Mouse (Mus musculus) heart, embryonic 13.5 days (tissue): ENCODE results near the gene Dmbx1. TPM values are rescaled to one million over a fixed set of nuclear protein-coding genes. Genes with fewer than 3 reads are reported as not detected.

Experiments
- ATAC-seq: fragments of 200-750 bp; cut with Nextera tagmentation; 2 replicates; pipeline ENCODE4 v1.8.0; 2017; ENCODE audit warnings: moderate TSS enrichment; ENCODE audit not compliant: insufficient number of reproducible peaks, low FRiP score, low TSS enrichment; ENCODE audit errors: extremely low read depth
- H3K27ac ChIP-seq: fragments of 300-500 bp; sonication (generic); replicated peaks from 2 replicates; pipeline ENCODE4 v1.5.1; 2015; ENCODE audit warnings: moderate library complexity, mild to moderate bottlenecking, inconsistent platforms
- H3K27me3 ChIP-seq: fragments of 300-500 bp; sonication (generic); replicated peaks from 2 replicates; pipeline ENCODE4 v1.6.1; 2015; ENCODE audit warnings: mild to moderate bottlenecking, inconsistent platforms
- H3K36me3 ChIP-seq: fragments of 300-500 bp; sonication (generic); 2 replicates; pipeline ENCODE4 v1.6.1; 2015; ENCODE audit warnings: mild to moderate bottlenecking, inconsistent platforms
- H3K4me1 ChIP-seq: fragments of 300-500 bp; sonication (generic); 2 replicates; pipeline ENCODE4 v1.6.1; 2015; ENCODE audit warnings: inconsistent platforms
- H3K4me2 ChIP-seq: fragments of 300-500 bp; sonication (generic); 2 replicates; pipeline ENCODE4 v1.6.1; 2015; ENCODE audit warnings: inconsistent platforms, mild to moderate bottlenecking, moderate library complexity
- H3K4me3 ChIP-seq: fragments of 300-500 bp; sonication (generic); 2 replicates; pipeline ENCODE4 v1.5.1; 2015; ENCODE audit warnings: moderate library complexity, mild to moderate bottlenecking, inconsistent platforms
- H3K9ac ChIP-seq: fragments of 300-500 bp; sonication (generic); 2 replicates; pipeline ENCODE4 v1.6.1; 2015; ENCODE audit warnings: inconsistent platforms, mild to moderate bottlenecking, moderate library complexity
- H3K9me3 ChIP-seq: fragments of 300-500 bp; sonication (generic); 2 replicates; pipeline ENCODE4 v1.6.1; 2016; ENCODE audit warnings: inconsistent platforms
- WGBS: fragments of 180-500 bp; shearing (Covaris S2); methylation state at CpG from one replicate; pipeline ENCODE4 v1.1.7; 2015; ENCODE audit warnings: mixed read lengths; 5-methylcytosine and 5-hydroxymethylcytosine counted together
- polyA plus RNA-seq: library from polyadenylated mRNA; unstranded; fragments of >200 nt; fragmentation: Nextera tagmentation; extraction: Ambion mirVana; gene quantifications from 2 replicates; pipeline ENCODE4 v1.2.1, GENCODE M21; 2015

Dmbx1 gene
- polyA plus RNA-seq, 1 experiment from 2014 or later = not detected

DNA sequence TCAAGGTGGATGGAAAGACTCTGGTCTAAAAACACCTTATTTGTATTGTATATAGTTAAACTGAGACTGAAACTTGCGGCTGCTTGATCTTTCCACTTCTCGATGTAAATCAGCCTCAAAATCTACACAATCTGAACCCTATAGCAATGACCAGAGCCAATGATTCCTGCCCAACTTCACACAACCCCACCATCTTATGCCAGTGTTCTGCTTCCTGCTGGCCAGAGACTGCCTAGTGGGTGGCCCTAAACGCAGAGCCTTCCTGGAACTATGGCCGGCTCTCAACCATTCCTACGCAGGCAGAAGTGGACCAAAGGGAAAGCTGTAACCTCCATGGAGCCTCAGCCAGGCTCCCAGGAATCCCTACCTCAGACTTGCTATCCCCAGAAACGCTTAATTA is 24.0 kb upstream of the Dmbx1 start:
- WGBS = 17% methylated on average over 6 of the region's 6 CpGs
- Histone ChIP-seq H3K27me3 (peaks cover 99% of the 10 kb centered on the region), H3K4me2 (peak overlapping the region; percentile 92)

DNA sequence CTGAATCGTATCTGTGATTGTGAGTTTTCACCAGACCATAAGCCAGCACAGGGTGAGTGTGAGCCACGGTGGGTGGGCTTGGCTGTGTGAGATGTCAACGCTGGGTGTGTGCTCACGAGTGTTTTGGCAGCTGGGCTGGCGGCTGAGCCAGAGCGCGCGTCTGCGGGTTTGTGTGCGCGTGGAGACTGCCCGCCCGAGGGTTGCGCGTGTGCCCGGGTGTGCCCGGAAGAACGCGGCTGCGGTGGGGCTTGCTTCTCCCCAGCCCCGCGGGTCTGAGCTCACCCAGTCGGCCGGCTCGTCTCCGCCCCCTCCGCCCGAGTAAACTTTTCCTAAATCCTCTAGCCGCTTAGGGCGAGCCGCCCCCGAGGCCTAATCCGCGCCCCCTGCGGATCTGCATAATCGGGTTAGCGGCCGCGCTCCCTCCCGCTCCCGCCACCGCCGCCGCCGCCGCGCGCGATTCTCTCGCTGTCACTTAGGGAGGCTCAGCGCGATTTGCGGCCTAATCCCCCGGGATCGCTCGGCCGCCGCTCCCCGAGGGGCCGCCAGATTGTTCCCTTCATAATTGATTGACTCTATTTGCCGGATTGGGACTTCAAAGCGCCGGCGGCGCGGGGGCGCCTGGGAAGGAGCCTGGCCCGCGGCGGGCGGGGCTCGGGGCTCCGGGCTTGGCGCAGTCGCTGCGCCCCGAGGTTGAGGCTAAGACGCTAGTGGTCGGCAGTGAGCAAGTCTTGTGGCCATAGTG is 23.1 kb upstream of the Dmbx1 start:
- H3K27ac ChIP-seq = no peak overlapping the region
- WGBS = under 1% methylated on average over 79 of the region's 79 CpGs
- peak overlapping the region; percentile 65 for H3K4me3 ChIP-seq
- H3K27me3 ChIP-seq = peaks cover 99% of the 10 kb centered on the region
- no peaks in the 10 kb centered on the region for H3K9me3 ChIP-seq
- peaks cover 11% of the 10 kb centered on the region for H3K4me1 ChIP-seq
- H3K9ac ChIP-seq = peak overlapping the region; percentile 83
- H3K36me3 ChIP-seq = no peaks in the 10 kb centered on the region
- peak overlapping the region; percentile 92 for H3K4me2 ChIP-seq
- no peak for ATAC-seq

More for the DNA sequence above, 24.0 kb upstream of the Dmbx1 start:
- no peaks in the 10 kb centered on the region for H3K36me3 ChIP-seq
- H3K9me3 ChIP-seq = no peaks in the 10 kb centered on the region
- H3K27ac ChIP-seq = no peak overlapping the region
- H3K4me3 ChIP-seq = peak overlapping the region; percentile 65
- ATAC-seq = no peak
- peaks cover 11% of the 10 kb centered on the region for H3K4me1 ChIP-seq
- no peak overlapping the region for H3K9ac ChIP-seq

DNA sequence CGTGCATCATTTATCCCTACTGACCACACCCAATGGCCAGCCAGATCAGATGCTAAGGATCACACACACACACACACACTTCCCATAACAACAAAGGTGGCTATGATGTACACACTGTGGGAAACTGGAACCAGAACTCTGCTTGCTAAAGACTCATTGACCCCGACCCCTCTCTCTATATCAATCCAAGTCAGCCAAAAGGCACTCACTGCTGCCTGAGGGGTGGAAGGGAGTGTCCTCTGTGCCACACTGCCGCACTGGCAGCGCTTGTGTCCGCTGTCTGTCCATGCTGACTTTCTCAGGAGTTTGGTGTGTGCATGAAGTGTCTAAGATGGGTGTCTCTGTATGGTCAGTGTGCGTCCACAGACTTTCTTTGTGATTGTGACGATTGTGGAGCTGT is 22.3 kb upstream of the Dmbx1 start:
- H3K36me3 ChIP-seq = no peaks in the 10 kb centered on the region
- H3K4me3 ChIP-seq = peak overlapping the region; percentile 65; the same call in 1 of the 2 replicates
- peaks cover 11% of the 10 kb centered on the region for H3K4me1 ChIP-seq
- 12% methylated on average over 7 of the region's 7 CpGs for WGBS
- peak overlapping the region; percentile 92 for H3K4me2 ChIP-seq
- peaks cover 99% of the 10 kb centered on the region for H3K27me3 ChIP-seq
- H3K9me3 ChIP-seq = no peaks in the 10 kb centered on the region
- no peak overlapping the region for H3K9ac ChIP-seq
- no peak for ATAC-seq
- no peak overlapping the region for H3K27ac ChIP-seq

DNA sequence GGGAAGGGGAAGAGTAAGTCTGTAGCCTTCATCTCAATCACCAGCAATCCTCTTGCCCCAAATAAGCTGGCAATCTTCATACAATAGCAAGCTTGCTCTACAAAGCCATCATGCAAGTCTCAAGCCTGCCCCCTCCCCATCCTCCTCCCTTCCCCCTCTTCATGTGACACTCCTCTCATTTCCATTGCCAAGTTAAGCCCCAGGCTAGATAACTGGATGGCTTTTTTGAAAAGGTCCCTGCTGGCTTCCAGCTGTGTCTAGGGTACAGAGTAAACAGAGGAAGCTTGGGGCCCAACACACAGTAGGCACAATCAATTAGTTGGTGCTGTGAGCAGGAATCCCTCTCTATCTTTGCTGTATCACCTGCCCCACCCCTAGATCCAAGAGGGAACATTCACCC is 19.8 kb upstream of the Dmbx1 start:
- ATAC-seq = no peak
- H3K4me2 ChIP-seq = no peak overlapping the region
- no peak overlapping the region for H3K9ac ChIP-seq
- H3K27ac ChIP-seq = no peak overlapping the region
- H3K4me3 ChIP-seq = no peak overlapping the region
- no peaks in the 10 kb centered on the region for H3K9me3 ChIP-seq
- H3K27me3 ChIP-seq = peaks cover 99% of the 10 kb centered on the region
- H3K4me1 ChIP-seq = peaks cover 6% of the 10 kb centered on the region
- no peaks in the 10 kb centered on the region for H3K36me3 ChIP-seq

DNA sequence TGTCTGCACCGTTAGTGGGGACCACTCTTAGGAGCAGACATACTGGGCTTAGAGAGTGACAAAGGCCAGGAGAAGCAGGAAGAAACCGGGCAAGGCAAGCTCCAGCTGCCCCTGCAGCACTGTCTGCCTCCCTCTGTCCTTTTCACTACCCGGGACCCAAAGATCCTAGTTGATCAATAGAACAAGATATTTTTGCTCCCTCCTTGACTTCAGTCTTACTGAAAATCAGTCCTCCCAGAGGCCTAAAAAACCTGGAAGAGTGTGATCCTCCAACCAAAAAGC is 15.7 kb upstream of the Dmbx1 start:
- H3K36me3 ChIP-seq = no peaks in the 10 kb centered on the region
- no peak overlapping the region for H3K27ac ChIP-seq
- no peaks in the 10 kb centered on the region for H3K9me3 ChIP-seq
- 9% methylated on average over 3 of the region's 3 CpGs for WGBS
- H3K4me2 ChIP-seq = no peak overlapping the region
- no peak overlapping the region for H3K9ac ChIP-seq
- H3K27me3 ChIP-seq = peaks cover 98% of the 10 kb centered on the region
- no peak overlapping the region for H3K4me3 ChIP-seq
- ATAC-seq = no peak
- no peaks in the 10 kb centered on the region for H3K4me1 ChIP-seq

DNA sequence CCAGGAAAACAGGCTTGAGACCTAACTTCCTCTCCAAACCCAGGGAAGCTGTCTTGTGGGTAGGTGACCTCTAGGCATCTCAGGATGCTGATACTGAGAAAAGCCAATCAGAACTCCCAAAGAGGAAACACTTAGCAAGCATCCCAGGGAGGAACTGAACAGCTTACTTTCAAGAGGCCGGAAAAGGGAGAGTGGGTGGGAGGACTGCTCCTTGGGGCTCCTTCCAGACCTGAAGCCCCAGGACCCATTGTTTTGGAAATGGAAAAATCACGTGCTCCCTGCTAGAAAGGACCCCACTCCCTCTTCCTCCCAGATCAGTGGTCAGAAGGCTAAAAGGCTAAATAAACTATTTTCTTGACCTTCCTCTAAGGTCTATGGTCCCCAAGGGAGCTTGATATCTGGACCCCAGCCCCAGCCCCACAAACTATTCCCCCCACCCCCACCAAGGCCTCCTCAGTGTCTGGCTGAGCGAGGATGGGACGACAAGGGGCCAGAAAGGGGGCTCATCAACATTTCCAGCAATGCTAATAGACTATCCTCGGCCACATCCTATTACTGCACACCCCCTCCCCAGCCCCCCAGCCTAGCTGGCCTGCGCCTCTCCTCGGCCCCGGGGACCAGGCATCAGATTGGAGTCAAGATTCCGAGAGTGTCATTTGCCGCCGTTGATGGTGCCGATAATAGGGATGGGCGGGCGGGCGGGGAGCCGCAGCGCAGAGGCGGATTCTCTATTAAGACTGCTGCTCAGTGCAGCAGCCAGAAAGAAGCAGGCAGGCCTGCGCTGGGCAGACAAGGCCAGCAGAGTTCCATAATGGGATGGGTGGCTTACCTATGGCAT is 15.1 kb upstream of the Dmbx1 start:
- H3K4me2 ChIP-seq = peak overlapping the region; percentile 17; the same call in 1 of the 2 replicates
- H3K9me3 ChIP-seq = no peaks in the 10 kb centered on the region
- H3K27ac ChIP-seq = no peak overlapping the region
- peaks cover 98% of the 10 kb centered on the region for H3K27me3 ChIP-seq
- 2% methylated on average over 19 of the region's 19 CpGs for WGBS
- no peak overlapping the region for H3K4me3 ChIP-seq
- H3K4me1 ChIP-seq = no peaks in the 10 kb centered on the region
- H3K36me3 ChIP-seq = no peaks in the 10 kb centered on the region
- no peak overlapping the region for H3K9ac ChIP-seq
- ATAC-seq = no peak

DNA sequence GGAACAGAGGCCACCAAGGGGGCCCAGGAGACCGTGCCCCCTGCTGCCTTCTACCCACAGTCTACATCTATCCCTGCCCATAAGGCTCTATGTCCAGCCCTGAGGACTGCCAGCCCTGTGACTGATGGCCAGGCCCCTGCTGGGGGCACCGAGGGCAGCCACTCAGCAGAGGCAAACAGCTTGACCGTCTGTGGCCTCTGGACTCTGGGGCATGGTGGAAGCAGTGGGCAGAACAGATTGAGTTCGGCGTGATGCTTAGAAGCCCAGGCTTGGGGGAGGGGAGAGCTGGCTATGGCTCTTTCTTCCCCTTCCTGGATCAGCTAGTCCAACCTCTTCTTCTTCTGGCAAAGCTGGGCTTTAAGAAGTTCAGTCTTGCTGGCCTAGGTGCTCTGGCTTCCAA is 13.8 kb upstream of the Dmbx1 start:
- H3K4me2 ChIP-seq = no peak overlapping the region
- WGBS = 45% methylated on average over 5 of the region's 5 CpGs
- no peak overlapping the region for H3K4me3 ChIP-seq
- no peaks in the 10 kb centered on the region for H3K4me1 ChIP-seq
- ATAC-seq = no peak
- H3K36me3 ChIP-seq = no peaks in the 10 kb centered on the region
- H3K9ac ChIP-seq = no peak overlapping the region
- no peaks in the 10 kb centered on the region for H3K9me3 ChIP-seq
- H3K27ac ChIP-seq = no peak overlapping the region
- H3K27me3 ChIP-seq = peaks cover 99% of the 10 kb centered on the region

DNA sequence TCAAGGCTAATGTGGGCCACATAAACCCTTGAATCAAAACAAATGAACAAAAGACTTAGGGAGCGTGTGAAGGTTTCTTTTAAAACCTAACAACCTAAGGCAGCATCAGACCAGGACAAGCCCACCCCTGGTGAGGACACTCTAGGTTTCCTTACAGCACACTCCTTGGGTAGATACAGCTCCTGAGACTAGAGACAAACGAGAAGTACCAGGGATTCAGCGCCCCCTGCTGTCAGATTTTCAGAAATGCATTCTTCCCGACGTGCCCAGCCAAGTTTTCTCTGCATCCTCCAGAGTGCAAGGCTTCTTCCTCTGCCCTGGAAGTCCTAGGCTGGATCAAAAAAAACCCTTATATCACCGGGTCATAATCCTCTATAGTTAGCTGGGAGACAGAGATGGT is 13.0 kb upstream of the Dmbx1 start:
- H3K9ac ChIP-seq = no peak overlapping the region
- ATAC-seq = no peak
- H3K4me3 ChIP-seq = no peak overlapping the region
- no peak overlapping the region for H3K4me2 ChIP-seq
- H3K27ac ChIP-seq = no peak overlapping the region
- no peaks in the 10 kb centered on the region for H3K9me3 ChIP-seq
- H3K27me3 ChIP-seq = peaks cover 99% of the 10 kb centered on the region
- 13% methylated on average over 6 of the region's 6 CpGs for WGBS
- no peaks in the 10 kb centered on the region for H3K36me3 ChIP-seq
- no peaks in the 10 kb centered on the region for H3K4me1 ChIP-seq

DNA sequence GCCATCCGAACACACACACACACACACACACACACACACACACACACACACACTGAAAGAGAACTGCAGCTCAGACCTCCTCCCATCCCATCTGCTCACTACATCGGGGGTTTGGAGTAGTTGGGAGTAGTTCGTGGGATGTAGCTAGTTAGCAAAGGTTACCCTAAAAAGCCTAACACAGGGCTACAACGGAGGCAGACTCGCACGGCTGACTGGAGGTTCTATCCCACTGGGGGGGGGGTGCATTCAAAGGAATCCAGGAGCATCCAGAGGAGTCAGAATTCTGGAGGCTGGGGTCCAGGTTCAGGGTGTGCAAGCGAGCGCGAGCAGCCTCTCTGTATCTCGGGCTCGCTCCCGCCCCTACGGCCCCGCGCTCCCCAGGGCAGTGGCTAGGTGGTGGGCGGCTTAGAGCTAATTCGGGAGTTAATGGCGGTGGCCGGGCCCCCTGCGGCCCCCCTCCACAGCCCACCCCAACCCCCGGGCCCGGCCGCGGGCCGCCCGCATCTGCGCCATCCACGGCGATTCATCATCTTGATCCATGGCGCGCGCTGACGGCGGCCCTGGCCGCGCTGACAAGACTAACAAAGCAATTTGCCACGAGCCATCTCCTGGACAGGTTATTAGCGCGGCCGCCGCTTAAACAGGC is 4.1 kb upstream of the Dmbx1 start:
- peak; percentile 44; the same call in 1 of the 2 replicates for ATAC-seq
- Histone ChIP-seq H3K4me3 (peak overlapping the region; percentile 25), H3K4me2 (peak overlapping the region; percentile 37), H3K4me1 (peaks cover 16% of the 10 kb centered on the region), H3K9me3 (no peaks in the 10 kb centered on the region), H3K9ac (no peak overlapping the region; the same call in 1 of the 2 replicates), H3K27me3 (peaks cover 100% of the 10 kb centered on the region), H3K36me3 (no peaks in the 10 kb centered on the region), H3K27ac (no peak overlapping the region)
- WGBS = 1% methylated on average over 40 of the region's 41 CpGs

DNA sequence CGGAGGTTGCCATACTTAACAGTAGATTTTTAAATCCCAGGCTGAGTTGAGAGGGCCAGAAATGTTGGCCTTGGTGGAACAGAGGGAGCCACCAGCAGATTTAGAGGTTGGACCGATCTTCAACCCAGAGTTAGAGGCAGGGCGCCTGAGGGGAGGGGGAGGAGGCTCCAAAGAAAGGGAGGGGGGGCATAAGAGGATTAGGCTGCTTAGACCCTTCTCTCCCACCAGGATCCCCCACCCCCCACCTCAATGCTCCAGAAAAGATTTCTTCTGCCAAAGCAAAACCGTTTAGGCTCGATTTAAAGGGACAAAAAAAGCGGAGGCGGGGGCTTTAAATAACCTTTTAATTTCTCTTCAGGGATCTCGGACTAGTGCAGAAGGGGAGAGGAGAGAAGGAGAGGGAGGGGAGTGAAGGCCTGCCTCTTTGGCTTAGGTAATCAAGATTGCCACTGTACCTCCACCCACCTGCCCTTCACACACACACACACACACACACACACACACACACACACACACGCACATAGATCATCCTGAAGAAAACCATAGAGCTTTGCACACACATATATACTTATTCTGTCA is 1.6 kb upstream of the Dmbx1 start:
- no peak overlapping the region for H3K4me2 ChIP-seq
- peaks cover 100% of the 10 kb centered on the region for H3K27me3 ChIP-seq
- H3K4me1 ChIP-seq = peaks cover 26% of the 10 kb centered on the region
- H3K4me3 ChIP-seq = no peak overlapping the region
- WGBS = 8% methylated on average over 9 of the region's 9 CpGs
- no peak for ATAC-seq
- H3K9ac ChIP-seq = no peak overlapping the region
- no peaks in the 10 kb centered on the region for H3K36me3 ChIP-seq
- H3K27ac ChIP-seq = no peak overlapping the region
- H3K9me3 ChIP-seq = no peaks in the 10 kb centered on the region

DNA sequence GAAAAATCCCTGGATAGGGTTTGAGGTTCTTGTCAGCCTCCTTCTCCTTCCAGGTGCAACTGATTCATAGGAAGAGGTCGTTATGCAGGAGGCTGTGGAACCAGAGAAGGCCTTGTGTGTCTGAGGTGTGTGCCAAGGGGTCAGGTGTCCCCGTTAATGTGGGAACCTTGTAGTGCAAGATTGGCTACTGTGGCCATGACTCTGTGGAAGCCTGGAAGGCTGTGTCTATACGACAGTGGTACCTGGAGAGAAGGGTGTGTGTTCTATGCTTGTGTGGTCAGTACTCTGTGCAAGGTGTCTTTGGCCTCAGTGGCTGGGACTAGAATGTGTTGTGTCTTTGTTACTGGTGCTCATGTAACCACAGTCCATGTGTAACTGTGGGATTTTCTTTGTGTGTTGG is 955 bp upstream of the Dmbx1 start:
- Histone ChIP-seq H3K9me3 (no peaks in the 10 kb centered on the region), H3K4me3 (no peak overlapping the region), H3K4me1 (peaks cover 32% of the 10 kb centered on the region), H3K27me3 (peaks cover 100% of the 10 kb centered on the region), H3K27ac (no peak overlapping the region), H3K9ac (no peak overlapping the region), H3K36me3 (no peaks in the 10 kb centered on the region), H3K4me2 (no peak overlapping the region)
- no peak for ATAC-seq
- 16% methylated on average over 3 of the region's 3 CpGs for WGBS
